Comparison of ENCODE assay signal across 22 mouse cellular contexts in genomic region chrX:36917749-36918148, GRCm38 (mm10). TPM values are rescaled to one million over a fixed set of nuclear protein-coding genes. Genes with fewer than 3 reads are reported as not detected.
DNase-seq lines count a peak whose midpoint lies in the region; ATAC-seq and TF ChIP-seq lines count a peak whose summit lies in the region.
"Had no signal": no experiment of that assay in that cellular context is flagged by ENCODE, and none has a peak within 500 bp of the region (broad histone marks: within the 10 kb centered on the region; RNA-seq: fewer than 3 reads in every experiment).

No protein-coding gene starts in this region.

- no peak for TF ChIP-seq CTCF in kidney, adult 2 months (conservative IDR thresholded peaks at IDR 0.05; ENCODE audit: insufficient read depth, insufficient read length, low read depth, low read length)
- no peak for TF ChIP-seq CTCF in lung, postnatal 0 days (IDR thresholded peaks at IDR 0.05)
- TF ChIP-seq CTCF in lung, adult 2 months (IDR thresholded peaks at IDR 0.05; ENCODE audit: insufficient read depth, low read length), result no peak

- H3K4me3 ChIP-seq in kidney, adult 2 months (ENCODE audit: insufficient read depth, low read depth, low read length), result no peak overlapping the region
- no peak overlapping the region for H3K4me3 ChIP-seq in lung, postnatal 0 days (ENCODE audit: low read depth, low read length)
- H3K4me3 ChIP-seq in lung, adult 2 months (replicated peaks; ENCODE audit: extremely low read depth, low read depth, low read length), result no peak overlapping the region
- H3K4me3 ChIP-seq: embryonic facial prominence, embryonic 12.5 days; embryonic facial prominence, embryonic 15.5 days; heart, adult 2 months; heart, embryonic 10.5 days; heart, embryonic 13.5 days; hindbrain, embryonic 12.5 days; hindbrain, embryonic 15.5 days had no signal

- no peaks in the 10 kb centered on the region for H3K9me3 ChIP-seq in lung, postnatal 0 days (ENCODE audit: low read length)
- H3K9me3 ChIP-seq: embryonic facial prominence, embryonic 12.5 days; embryonic facial prominence, embryonic 15.5 days; heart, embryonic 10.5 days; heart, embryonic 13.5 days; hindbrain, embryonic 12.5 days; hindbrain, embryonic 15.5 days had no signal

- 18% methylated on average over 1 of the region's 1 CpGs for WGBS in kidney, adult 2 months
- 55% methylated on average over 1 of the region's 1 CpGs for WGBS in lung, postnatal 0 days
- WGBS in lung, adult 2 months, result 43% methylated on average over 1 of the region's 1 CpGs

- no peak for ATAC-seq in lung, postnatal 0 days
- ATAC-seq in CD4-positive, CD25-positive, alpha-beta regulatory T cell, adult 4 months, result no peak
- ATAC-seq: forebrain, embryonic 14.5 days had no signal

- peak; percentile 20 for DNase-seq in kidney, adult 2 months
- no peak for DNase-seq in kidney, adult 8-10 months
- DNase-seq in lung, postnatal 0 days (ENCODE audit: low spot score), result peak; percentile 19
- DNase-seq in lung, adult 2 months, result no peak
- DNase-seq in adipocyte (ENCODE audit: low spot score), result peak; percentile 80
- DNase-seq in thymus, postnatal 36 days, result no peak
- DNase-seq: adrenal gland, adult 8-10 months; adrenal gland, postnatal 36 days; cerebellum, adult 2 months; cerebellum, adult 9-11 months; cerebellum, postnatal 25 days; gastrocnemius, postnatal 25 days; heart, adult 2 months; heart, postnatal 14 days had no signal

- H3K4me1 ChIP-seq in kidney, adult 2 months (ENCODE audit: control insufficient read depth, insufficient read depth, low read length), result no peaks in the 10 kb centered on the region
- no peaks in the 10 kb centered on the region for H3K4me1 ChIP-seq in lung, postnatal 0 days (ENCODE audit: insufficient read depth, low read depth, low read length)
- peaks cover 4% of the 10 kb centered on the region; the same call in 1 of the 2 replicates for H3K4me1 ChIP-seq in lung, adult 2 months (ENCODE audit: control insufficient read depth, insufficient read depth, low read length)
- H3K4me1 ChIP-seq: embryonic facial prominence, embryonic 12.5 days; embryonic facial prominence, embryonic 15.5 days; heart, embryonic 10.5 days; heart, embryonic 13.5 days; hindbrain, embryonic 12.5 days; hindbrain, embryonic 15.5 days had no signal

- no peak overlapping the region for H3K4me2 ChIP-seq in lung, postnatal 0 days (replicated peaks; ENCODE audit: low read depth, low read length)
- H3K4me2 ChIP-seq: embryonic facial prominence, embryonic 12.5 days; embryonic facial prominence, embryonic 15.5 days; heart, embryonic 13.5 days; hindbrain, embryonic 12.5 days; hindbrain, embryonic 15.5 days had no signal

- no peak overlapping the region for H3K9ac ChIP-seq in lung, postnatal 0 days (replicated peaks; ENCODE audit: low read depth)
- H3K9ac ChIP-seq: embryonic facial prominence, embryonic 12.5 days; embryonic facial prominence, embryonic 15.5 days; heart, embryonic 13.5 days; hindbrain, embryonic 12.5 days; hindbrain, embryonic 15.5 days had no signal

- TF ChIP-seq EP300 in lung, postnatal 0 days (IDR thresholded peaks at IDR 0.05), result no peak

- no peak for TF ChIP-seq POLR2A in kidney, adult 2 months (IDR thresholded peaks at IDR 0.05; ENCODE audit: low read depth, low read length)
- TF ChIP-seq POLR2A in lung, adult 2 months (IDR thresholded peaks at IDR 0.05; ENCODE audit: borderline replicate concordance, extremely low read depth, low read depth, low read length), result no peak

- no peaks in the 10 kb centered on the region for H3K27me3 ChIP-seq in kidney, adult 2 months (replicated peaks; ENCODE audit: control insufficient read depth, insufficient read depth, low read length)
- H3K27me3 ChIP-seq in lung, postnatal 0 days (replicated peaks; ENCODE audit: insufficient read depth, low read length), result no peaks in the 10 kb centered on the region
- H3K27me3 ChIP-seq: embryonic facial prominence, embryonic 12.5 days; embryonic facial prominence, embryonic 15.5 days; heart, embryonic 13.5 days; hindbrain, embryonic 12.5 days; hindbrain, embryonic 15.5 days had no signal

- no peak overlapping the region for H3K27ac ChIP-seq in kidney, adult 2 months (ENCODE audit: insufficient read depth, low read depth, low read length)
- no peak overlapping the region for H3K27ac ChIP-seq in lung, postnatal 0 days (ENCODE audit: low read length)
- H3K27ac ChIP-seq: embryonic facial prominence, embryonic 12.5 days; embryonic facial prominence, embryonic 15.5 days; heart, adult 2 months; heart, embryonic 10.5 days; heart, embryonic 13.5 days; hindbrain, embryonic 12.5 days; hindbrain, embryonic 15.5 days had no signal

- no peaks in the 10 kb centered on the region for H3K36me3 ChIP-seq in kidney, adult 2 months (ENCODE audit: control insufficient read depth, insufficient read depth, low read length)
- no peaks in the 10 kb centered on the region for H3K36me3 ChIP-seq in lung, postnatal 0 days (ENCODE audit: insufficient read depth, low read length)
- H3K36me3 ChIP-seq: embryonic facial prominence, embryonic 12.5 days; embryonic facial prominence, embryonic 15.5 days; heart, embryonic 10.5 days; hindbrain, embryonic 12.5 days; hindbrain, embryonic 15.5 days had no signal

RNA-seq across cellular contexts. Expression of gene Nkrf, which starts 15.1 kb away (rescaled TPM):
- 0.39 and 0.88 TPM in 2 replicates for polyA plus RNA-seq in kidney, adult 2 months (2012; rRNA removed)
- polyA plus RNA-seq in lung, postnatal 0 days (2015; fragmentation: Nextera tagmentation; extraction: Ambion mirVana), result 0.97 and 1.0 TPM in 2 replicates
- polyA plus RNA-seq in lung, adult 2 months (2012; rRNA removed), result 0.48 and 0.80 TPM in 2 replicates
- 1 to 10 TPM; 2.0 TPM for polyA plus RNA-seq in CD4-positive, CD25-positive, alpha-beta regulatory T cell, adult 4 months (2017; shearing (Covaris generic))

RNA-seq across cellular contexts. Expression of gene C330007P06Rik, which starts 43.8 kb away (rescaled TPM):
- polyA plus RNA-seq in kidney, adult 2 months (2012; rRNA removed), result 13.6 and 17.8 TPM in 2 replicates
- 21.2 and 23.9 TPM in 2 replicates for polyA plus RNA-seq in lung, postnatal 0 days (2015; fragmentation: Nextera tagmentation; extraction: Ambion mirVana)
- polyA plus RNA-seq in lung, adult 2 months (2012; rRNA removed), result 18.6 and 22.7 TPM in 2 replicates
- polyA plus RNA-seq in CD4-positive, CD25-positive, alpha-beta regulatory T cell, adult 4 months (2017; shearing (Covaris generic)), result 10 to 100 TPM; 26.8 to 28.7 TPM

RNA-seq across cellular contexts. Expression of gene Ube2a, which starts 44.0 kb away (rescaled TPM):
- 33.1 and 44.2 TPM in 2 replicates for polyA plus RNA-seq in kidney, adult 2 months (2012; rRNA removed)
- 176 and 189 TPM in 2 replicates for polyA plus RNA-seq in lung, postnatal 0 days (2015; fragmentation: Nextera tagmentation; extraction: Ambion mirVana)
- polyA plus RNA-seq in lung, adult 2 months (2012; rRNA removed), result 23.1 and 27.1 TPM in 2 replicates
- 100 to 1,000 TPM; 110 to 131 TPM for polyA plus RNA-seq in CD4-positive, CD25-positive, alpha-beta regulatory T cell, adult 4 months (2017; shearing (Covaris generic))

Comparison
In these comparisons a context has a peak if more than half of its experiments do, and no peak if none do; other contexts are left out.
1. DNase-seq: peak in kidney, adult 2 months (single experiment), lung, postnatal 0 days (single experiment) and adipocyte (single experiment); none in kidney, adult 8-10 months (0 of 2), lung, adult 2 months (single experiment) and thymus, postnatal 36 days (0 of 2).